Mouse (Mus musculus) spleen, postnatal 0 days (tissue): ENCODE data around the gene Vmn1r72. TPM values are rescaled to one million over a fixed set of nuclear protein-coding genes. Genes with fewer than 3 reads are reported as not detected.

Experiments
- polyA plus RNA-seq: library from polyadenylated mRNA; unstranded; fragments of >200 nt; fragmentation: Nextera tagmentation; extraction: Ambion mirVana; gene quantifications from 2 replicates; pipeline ENCODE4 v1.2.1, GENCODE M21; 2015

Vmn1r72 gene
- not detected in 2 replicates for polyA plus RNA-seq

GRCm38 (mm10) chr7:11680047-11680446 is at the start of gene Vmn1r72:
Gene Vmn1r72 (minus strand): TSS chr7:11680147.

Other genes with a start within 250 kb of the Vmn1r72 start
- gene Zscan4-ps2, start 165.8 kb downstream of the Vmn1r72 start, polyA plus RNA-seq: not detected in 2 replicates
- gene Zscan4-ps3, start 70.8 kb downstream of the Vmn1r72 start, polyA plus RNA-seq: not detected in 2 replicates
- gene Vmn1r73, start 50.1 kb upstream of the Vmn1r72 start, polyA plus RNA-seq: not detected in 2 replicates
- gene Vmn1r74, start 153.8 kb upstream of the Vmn1r72 start, polyA plus RNA-seq: not detected in 2 replicates
- gene Vmn1r75, start 194.5 kb upstream of the Vmn1r72 start, polyA plus RNA-seq: not detected in 2 replicates